Mouse (Mus musculus): ENCODE measurements around the gene Hsf2bp. TPM values are rescaled to one million over a fixed set of nuclear protein-coding genes. Genes with fewer than 3 reads are reported as not detected.

Hsf2bp gene
- polyA plus RNA-seq, 2 experiments = 0.59 to 0.74 TPM

DNA sequence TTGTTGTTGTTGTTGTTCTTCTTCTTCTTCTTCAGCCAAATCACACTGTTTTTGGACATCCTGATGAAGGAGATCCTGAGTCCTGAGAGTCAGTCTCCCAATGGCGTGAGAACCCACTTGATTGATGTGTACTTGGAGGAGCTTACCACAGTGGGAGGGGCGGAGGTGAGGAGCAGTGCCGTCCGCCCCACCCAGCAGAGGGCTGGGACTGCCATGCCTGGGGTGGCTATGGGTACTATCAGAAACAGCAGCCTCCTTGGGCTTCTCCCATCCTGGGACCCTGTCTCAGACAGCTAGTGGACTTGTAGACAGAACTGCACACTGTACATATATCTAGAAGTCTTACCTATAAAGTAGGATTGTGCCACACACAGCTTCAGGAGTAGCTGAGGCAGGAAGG, 13.8 kb upstream of the Hsf2bp start:
- H3K36me3 ChIP-seq (ENCODE audit: control insufficient read depth, insufficient read depth, low read length) = peaks cover 88% of the 10 kb centered on the region
- H3K4me3 ChIP-seq (replicated peaks; ENCODE audit: low read length) = no peak overlapping the region
- no peaks in the 10 kb centered on the region for H3K27me3 ChIP-seq (ENCODE audit: control insufficient read depth, insufficient read depth, low read length)
- H3K4me1 ChIP-seq (ENCODE audit: control insufficient read depth, insufficient read depth, low read length) = no peaks in the 10 kb centered on the region
- H3K9ac ChIP-seq (ENCODE audit: low read depth, low read length, severe bottlenecking) = no peak overlapping the region
- no peak for ATAC-seq (ENCODE audit: low FRiP score, low read depth)
- no peak for DNase-seq (ENCODE audit: low spot score)
- H3K4me2 ChIP-seq (replicated peaks; ENCODE audit: low read depth, low read length, severe bottlenecking) = no peak overlapping the region
- no peak for TF ChIP-seq POLR2A (IDR thresholded peaks at IDR 0.05; ENCODE audit: borderline replicate concordance, extremely low read depth, insufficient read depth, insufficient read length)
- 77% methylated on average over 4 of the region's 4 CpGs for WGBS
- no peak overlapping the region for H3K27ac ChIP-seq (replicated peaks; ENCODE audit: low read depth, low read length)
- no peaks in the 10 kb centered on the region for H3K9me3 ChIP-seq (ENCODE audit: control insufficient read depth, low read length)

DNA sequence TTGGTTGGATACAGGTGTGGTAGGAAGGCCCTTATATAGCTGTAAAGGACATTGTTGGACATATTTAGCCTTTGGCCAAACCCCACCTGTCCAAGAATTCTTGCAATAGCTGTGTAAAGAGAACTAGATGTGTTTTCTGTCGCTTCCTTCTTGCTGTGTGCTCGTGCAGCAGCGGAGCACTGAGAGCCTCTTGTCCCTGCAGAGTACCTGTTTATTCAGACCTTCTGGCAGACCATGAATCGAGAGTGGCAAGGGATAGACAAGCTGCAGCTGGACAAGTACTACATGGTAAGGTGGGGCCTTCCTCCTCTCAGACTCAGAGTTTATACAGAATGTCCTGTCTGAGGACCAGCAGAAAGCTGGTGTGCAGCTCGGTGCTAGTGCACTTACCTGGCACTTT, 12.2 kb upstream of the Hsf2bp start:
- ATAC-seq (ENCODE audit: low FRiP score, low read depth) (no peak), DNase-seq (ENCODE audit: low spot score) (no peak)
- Histone ChIP-seq H3K27ac (replicated peaks; ENCODE audit: low read depth, low read length) (no peak overlapping the region), H3K27me3 (ENCODE audit: control insufficient read depth, insufficient read depth, low read length) (no peaks in the 10 kb centered on the region), H3K9me3 (ENCODE audit: control insufficient read depth, low read length) (no peaks in the 10 kb centered on the region), H3K4me3 (replicated peaks; ENCODE audit: low read length) (no peak overlapping the region), H3K4me2 (replicated peaks; ENCODE audit: low read depth, low read length, severe bottlenecking) (no peak overlapping the region), H3K36me3 (ENCODE audit: control insufficient read depth, insufficient read depth, low read length) (peaks cover 73% of the 10 kb centered on the region), H3K9ac (ENCODE audit: low read depth, low read length, severe bottlenecking) (no peak overlapping the region), H3K4me1 (ENCODE audit: control insufficient read depth, insufficient read depth, low read length) (no peaks in the 10 kb centered on the region)
- WGBS = 97% methylated on average over 5 of the region's 5 CpGs
- TF ChIP-seq POLR2A (IDR thresholded peaks at IDR 0.05; ENCODE audit: borderline replicate concordance, extremely low read depth, insufficient read depth, insufficient read length) = no peak

DNA sequence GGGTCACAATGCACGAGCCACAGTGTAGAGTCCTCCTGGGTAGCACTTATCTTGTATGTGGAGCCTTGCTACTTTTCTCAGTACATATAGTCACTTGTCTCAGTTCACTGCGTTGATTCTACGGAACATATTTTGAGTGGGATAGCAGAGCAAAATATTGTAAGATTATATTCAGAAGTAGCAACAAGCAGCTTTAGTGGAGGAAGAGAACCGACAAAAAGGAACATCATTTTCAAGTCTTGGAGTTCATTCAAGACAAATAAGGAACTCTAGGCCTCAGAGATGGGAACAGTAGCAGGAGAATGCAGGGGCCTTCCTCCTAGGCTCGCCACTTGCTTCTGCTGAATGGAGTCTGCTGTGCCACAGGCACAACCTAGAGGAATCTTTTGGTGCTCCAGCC, 10.4 kb upstream of the Hsf2bp start:
- Histone ChIP-seq H3K27me3 (ENCODE audit: control insufficient read depth, insufficient read depth, low read length) (no peaks in the 10 kb centered on the region), H3K4me3 (replicated peaks; ENCODE audit: low read length) (no peak overlapping the region), H3K27ac (replicated peaks; ENCODE audit: low read depth, low read length) (no peak overlapping the region), H3K9ac (ENCODE audit: low read depth, low read length, severe bottlenecking) (no peak overlapping the region), H3K36me3 (ENCODE audit: control insufficient read depth, insufficient read depth, low read length) (peaks cover 57% of the 10 kb centered on the region), H3K4me1 (ENCODE audit: control insufficient read depth, insufficient read depth, low read length) (no peaks in the 10 kb centered on the region), H3K4me2 (replicated peaks; ENCODE audit: low read depth, low read length, severe bottlenecking) (no peak overlapping the region), H3K9me3 (ENCODE audit: control insufficient read depth, low read length) (no peaks in the 10 kb centered on the region)
- DNase-seq (ENCODE audit: low spot score) (no peak), ATAC-seq (ENCODE audit: low FRiP score, low read depth) (no peak)
- 94% methylated on average over 5 of the region's 5 CpGs for WGBS
- no peak for TF ChIP-seq POLR2A (IDR thresholded peaks at IDR 0.05; ENCODE audit: borderline replicate concordance, extremely low read depth, insufficient read depth, insufficient read length)

DNA sequence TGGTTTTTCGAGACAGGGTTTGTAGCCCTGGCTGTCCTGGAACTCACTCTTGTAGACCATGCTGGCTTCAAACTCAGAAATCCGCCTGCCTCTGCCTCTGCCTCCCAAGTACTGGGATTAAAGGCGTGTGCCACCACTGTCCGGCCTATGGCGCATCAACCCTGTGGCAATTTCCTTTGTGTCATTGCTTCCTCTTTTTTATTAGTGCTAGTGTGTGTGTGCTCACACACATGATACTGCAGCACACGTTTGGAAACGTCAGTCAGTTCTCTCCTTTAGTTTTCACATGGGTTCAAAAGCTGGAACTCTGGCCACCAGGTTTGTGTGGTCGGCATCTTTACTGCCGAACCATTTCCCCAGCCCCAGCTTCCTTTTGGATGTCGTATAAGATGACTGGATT, 4.1 kb upstream of the Hsf2bp start:
- no peak overlapping the region for H3K4me3 ChIP-seq (replicated peaks; ENCODE audit: low read length)
- H3K4me1 ChIP-seq (ENCODE audit: control insufficient read depth, insufficient read depth, low read length) = peaks cover 13% of the 10 kb centered on the region
- no peak for TF ChIP-seq POLR2A (IDR thresholded peaks at IDR 0.05; ENCODE audit: borderline replicate concordance, extremely low read depth, insufficient read depth, insufficient read length)
- ATAC-seq (ENCODE audit: low FRiP score, low read depth) = no peak
- H3K36me3 ChIP-seq (ENCODE audit: control insufficient read depth, insufficient read depth, low read length) = no peaks in the 10 kb centered on the region; the same call in 1 of the 2 replicates
- H3K4me2 ChIP-seq (replicated peaks; ENCODE audit: low read depth, low read length, severe bottlenecking) = no peak overlapping the region
- 74% methylated on average over 10 of the region's 10 CpGs for WGBS
- H3K27ac ChIP-seq (replicated peaks; ENCODE audit: low read depth, low read length) = no peak overlapping the region
- no peaks in the 10 kb centered on the region for H3K27me3 ChIP-seq (ENCODE audit: control insufficient read depth, insufficient read depth, low read length)
- no peak for DNase-seq (ENCODE audit: low spot score)
- H3K9ac ChIP-seq (ENCODE audit: low read depth, low read length, severe bottlenecking) = no peak overlapping the region
- no peaks in the 10 kb centered on the region for H3K9me3 ChIP-seq (ENCODE audit: control insufficient read depth, low read length)

DNA sequence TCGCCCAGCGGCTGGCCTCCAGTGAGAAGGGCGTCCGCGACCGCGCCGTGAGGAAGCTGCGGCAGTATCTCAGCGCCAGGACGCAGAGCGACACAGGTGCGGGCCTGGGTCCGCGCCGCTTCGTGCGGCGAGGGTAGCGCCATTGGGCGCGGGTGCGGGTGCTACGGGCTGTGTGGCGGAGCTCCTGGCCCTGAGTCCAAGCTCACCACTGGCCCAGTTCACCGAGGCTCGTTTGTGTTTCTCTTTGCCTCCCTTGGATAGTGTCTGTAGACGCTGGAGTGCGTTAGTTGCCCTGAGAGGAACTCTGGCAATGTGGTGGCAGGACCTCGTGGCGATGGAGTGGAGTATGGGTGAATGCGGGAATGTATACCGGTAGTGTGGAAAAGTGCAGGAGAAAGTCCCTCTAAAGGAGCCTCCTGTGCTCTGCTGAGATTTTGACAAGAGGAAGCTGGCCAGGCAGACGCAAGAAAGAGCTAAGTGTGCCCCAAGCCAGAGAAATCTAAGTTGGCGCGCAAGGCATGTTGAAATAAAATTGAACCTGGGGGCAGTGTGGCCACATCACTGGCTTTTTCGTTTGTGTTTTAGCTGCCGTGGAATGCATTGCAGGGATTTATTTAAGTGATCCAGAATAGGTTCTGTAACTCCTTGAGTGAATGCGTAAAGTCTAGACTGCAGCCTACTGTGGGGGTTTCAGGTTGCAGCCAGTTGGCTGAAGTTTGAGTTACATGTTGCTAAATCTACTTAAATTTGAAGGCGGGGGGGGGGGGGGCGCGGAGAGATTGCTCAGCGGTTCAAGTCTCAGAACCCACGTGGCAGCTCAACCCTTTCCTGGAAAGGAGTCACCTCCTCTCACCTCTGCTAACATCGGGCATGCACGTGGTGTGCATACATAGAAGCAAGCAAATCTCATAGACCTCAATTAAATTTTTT, 625 bp upstream of the Hsf2bp start:
- peak overlapping the region; percentile 59 for H3K27ac ChIP-seq (replicated peaks; ENCODE audit: low read depth, low read length)
- H3K9me3 ChIP-seq (ENCODE audit: control insufficient read depth, low read length) = no peaks in the 10 kb centered on the region
- H3K27me3 ChIP-seq (ENCODE audit: control insufficient read depth, insufficient read depth, low read length) = no peaks in the 10 kb centered on the region
- H3K4me3 ChIP-seq (replicated peaks; ENCODE audit: low read length) = peak overlapping the region; percentile 65
- ATAC-seq (ENCODE audit: low FRiP score, low read depth) (peak; percentile 47), DNase-seq (ENCODE audit: low spot score) (peak; percentile 68)
- peak overlapping the region; percentile 94 for H3K4me2 ChIP-seq (replicated peaks; ENCODE audit: low read depth, low read length, severe bottlenecking)
- H3K9ac ChIP-seq (ENCODE audit: low read depth, low read length, severe bottlenecking) = peak overlapping the region; percentile 70
- H3K4me1 ChIP-seq (ENCODE audit: control insufficient read depth, insufficient read depth, low read length) = peaks cover 13% of the 10 kb centered on the region
- under 1% methylated on average over 46 of the region's 46 CpGs for WGBS
- TF ChIP-seq POLR2A (IDR thresholded peaks at IDR 0.05; ENCODE audit: borderline replicate concordance, extremely low read depth, insufficient read depth, insufficient read length) = no peak
- no peaks in the 10 kb centered on the region; the same call in 1 of the 2 replicates for H3K36me3 ChIP-seq (ENCODE audit: control insufficient read depth, insufficient read depth, low read length)

Measured in limb, embryonic 14.5 days (tissue).